Mouse (Mus musculus): ENCODE data around the gene Zfp62. TPM values are rescaled to one million over a fixed set of nuclear protein-coding genes. Genes with fewer than 3 reads are reported as not detected.

Zfp62 gene
- total RNA-seq, 2 experiments from 2014 or later = 36.9 to 39.5 TPM

DNA sequence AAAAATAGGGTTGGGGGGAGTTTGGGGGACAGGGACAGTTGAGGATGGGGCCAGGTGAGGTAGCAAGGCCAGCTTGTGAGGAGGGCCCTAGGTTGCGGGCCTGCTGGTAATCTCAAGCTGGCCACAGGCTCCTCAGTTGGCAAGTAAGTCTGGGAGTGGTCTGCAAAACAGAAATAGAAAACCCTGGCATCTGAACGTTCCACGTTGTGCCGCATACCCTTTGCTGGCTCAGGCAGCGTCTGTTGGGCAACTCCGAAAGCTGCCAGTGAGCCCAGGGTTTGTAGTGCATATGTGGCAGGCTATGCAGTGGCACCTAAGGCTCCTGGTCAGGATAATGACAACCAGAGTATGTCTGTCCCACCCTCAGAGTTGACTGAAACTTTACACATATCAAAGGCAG is 60.1 kb downstream of the Zfp62 start:
- no peak for DNase-seq (ENCODE audit: low spot score in 2 of 2)
- intact Hi-C loops (cut with DNase I) = loop anchor here (2.0 kb wide), 1 partner anchor 54 kb away; no protein-coding TSS in a partner anchor

GRCm38 (mm10) chr11:49264081-49264480 is 61.0 kb downstream of the Zfp62 start:
- DNase-seq (ENCODE audit: low spot score in 2 of 2) = no peak
- intact Hi-C loops (cut with DNase I) = no loop called here

- intact Hi-C loops (cut with DNase I) = no loop called here
- no peak for DNase-seq (ENCODE audit: low spot score in 2 of 2)
These were observed 61.5 kb downstream of the Zfp62 start for GRCm38 (mm10) chr11:49264622-49265021.

DNA sequence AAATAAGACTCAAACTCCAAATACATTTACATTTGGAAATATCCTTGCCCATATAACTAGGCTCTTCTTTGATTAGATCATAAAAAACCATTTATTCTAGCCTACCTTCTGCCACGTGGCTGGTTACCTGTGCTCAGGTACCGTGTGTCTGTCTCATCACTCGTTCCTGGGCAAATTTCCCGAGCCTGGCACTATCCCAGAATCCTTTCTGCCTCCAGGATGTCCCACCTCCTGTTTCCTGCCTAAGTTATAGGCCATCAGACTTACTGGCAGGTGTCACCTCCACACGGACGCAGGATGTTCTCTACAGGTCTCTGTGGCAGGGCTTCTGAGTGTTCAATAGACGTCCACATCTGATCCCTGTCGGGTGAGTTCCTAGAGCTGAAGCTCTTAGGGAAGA is 62.0 kb downstream of the Zfp62 start:
- intact Hi-C loops (cut with DNase I) = no loop called here
- no peak for DNase-seq (ENCODE audit: low spot score in 2 of 2)

GRCm38 (mm10) chr11:49266671-49267070 is 63.6 kb downstream of the Zfp62 start:
- intact Hi-C loops (cut with DNase I) = no loop called here
- no peak for DNase-seq (ENCODE audit: low spot score in 2 of 2)

GRCm38 (mm10) chr11:49267316-49267715 is 64.2 kb downstream of the Zfp62 start:
- intact Hi-C loops (cut with DNase I) = no loop called here
- DNase-seq (ENCODE audit: low spot score in 2 of 2) = no peak

DNA sequence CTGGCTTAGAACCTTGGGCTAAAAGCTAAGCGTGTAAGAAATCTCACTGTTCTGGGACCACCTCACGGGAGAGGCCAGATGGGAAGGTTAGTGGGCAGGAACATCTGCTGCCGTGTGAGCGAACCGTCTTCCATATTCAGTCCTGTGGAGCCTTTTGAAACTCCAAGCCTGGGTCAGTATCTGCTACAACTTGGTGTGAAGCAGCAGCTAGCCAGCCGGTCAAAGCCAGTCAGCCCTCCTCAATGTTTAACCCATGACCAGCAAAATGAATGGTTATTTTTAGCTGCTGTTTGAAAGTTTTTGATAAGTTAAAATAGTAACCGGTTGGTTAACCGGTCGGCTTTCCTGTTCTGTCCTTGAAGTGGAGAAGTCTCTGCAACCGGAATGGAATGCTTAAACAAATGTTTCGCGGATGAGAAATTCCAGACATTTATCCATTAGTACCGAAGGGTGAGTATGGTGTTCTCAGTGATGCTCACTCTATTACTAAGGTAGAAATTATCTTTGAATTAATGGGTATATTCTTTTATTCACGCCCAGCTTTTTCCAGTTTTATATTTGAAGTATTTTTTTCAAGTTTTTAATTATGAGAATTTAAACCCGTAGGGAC is 65.0 kb downstream of the Zfp62 start:
- intact Hi-C loops (cut with DNase I) = no loop called here
- DNase-seq (ENCODE audit: low spot score in 2 of 2) = no peak

Other genes starting within 250 kb of the Zfp62 start
- not detected for gene Olfr56, start 224.4 kb upstream of the Zfp62 start, total RNA-seq (2021)
- 1 to 10 TPM in 1 of 2 experiments, under 1 TPM in 1; 0.94 to 1.1 TPM for gene 9930111J21Rik1, start 223.9 kb upstream of the Zfp62 start, total RNA-seq (2021)
- gene Gm12185, start 211.1 kb upstream of the Zfp62 start, total RNA-seq (2021) = under 1 TPM in 1 of 2 experiments, not detected in 1; 0.06 TPM
- gene Tgtp1, start 209.1 kb upstream of the Zfp62 start, total RNA-seq (2021) = not detected
- gene 9930111J21Rik2, start 152.1 kb upstream of the Zfp62 start, total RNA-seq (2021) = 1 to 10 TPM; 1.6 TPM
- under 1 TPM in 1 of 2 experiments, not detected in 1; 0.17 TPM for gene Tgtp2, start 139.1 kb upstream of the Zfp62 start, total RNA-seq (2021)
- gene Ifi47, start 126.7 kb upstream of the Zfp62 start, total RNA-seq (2021) = under 1 TPM; 0.57 to 0.62 TPM
- not detected for gene Olfr1396, start 88.4 kb upstream of the Zfp62 start, total RNA-seq (2021)
- not detected for gene Olfr1395, start 61.0 kb upstream of the Zfp62 start, total RNA-seq (2021)
- not detected for gene Olfr1394, start 48.9 kb upstream of the Zfp62 start, total RNA-seq (2021)
- under 1 TPM; 0.17 to 0.22 TPM for gene Btnl9, start 16.1 kb upstream of the Zfp62 start, total RNA-seq (2021)
- gene Mgat1, start 40.9 kb downstream of the Zfp62 start, total RNA-seq (2021) = 10 to 100 TPM; 57.8 to 72.4 TPM
- under 1 TPM in 1 of 2 experiments, not detected in 1; 0.13 TPM for gene Olfr1393, start 75.0 kb downstream of the Zfp62 start, total RNA-seq (2021)
- under 1 TPM in 1 of 2 experiments, not detected in 1; 0.19 TPM for gene Olfr1392, start 82.0 kb downstream of the Zfp62 start, total RNA-seq (2021)
- gene Olfr10, start 101.4 kb downstream of the Zfp62 start, total RNA-seq (2021) = not detected
- not detected for gene Olfr1391, start 119.5 kb downstream of the Zfp62 start, total RNA-seq (2021)
- not detected for gene Olfr1390, start 131.9 kb downstream of the Zfp62 start, total RNA-seq (2021)
- gene Olfr1389, start 219.8 kb downstream of the Zfp62 start, total RNA-seq (2021) = not detected
- under 1 TPM; 0.17 to 0.53 TPM for gene Olfr1388, start 233.3 kb downstream of the Zfp62 start, total RNA-seq (2021)

Data from left cerebral cortex, postnatal 14 days (tissue).